Mouse (Mus musculus) heart, postnatal 0 days (tissue): Measurements from ENCODE around the gene Ttc4.

Source experiments
- CTCF ChIP-seq: IDR thresholded peaks from 2 replicates; pipeline ENCODE4 v1.5.1; 2016; ENCODE audit warnings: antibody characterized with exemption, control low read depth, low read depth
- EP300 ChIP-seq: IDR thresholded peaks from 2 replicates; pipeline ENCODE4 v1.6.1; 2016; ENCODE audit warnings: antibody characterized with exemption, low read depth

GRCm38 (mm10) chr4:106622030-106622493, 56.7 kb downstream of the Ttc4 start, which contains the start of gene Ttc22:
- no peak for TF ChIP-seq EP300
- TF ChIP-seq CTCF: no peak
